Mouse (Mus musculus) midbrain, postnatal 0 days (tissue): Measurements from ENCODE around the gene Gsdma3. TPM values are rescaled to one million over a fixed set of nuclear protein-coding genes. Genes with fewer than 3 reads are reported as not detected.
A peak's percentile ranks its signal among the peaks of the same experiment; 100 is the strongest.
"Not testable (repeated sequence)": the region's sequence is repeated elsewhere in the genome, so short reads cannot be mapped to it uniquely, and the experiment has no call there.

Experiments
- ATAC-seq: fragments of 200-750 bp; cut with Nextera tagmentation; 2 replicates; pipeline ENCODE4 v1.8.0; 2017; ENCODE audit warnings: moderate number of reproducible peaks, mild to moderate bottlenecking, moderate TSS enrichment, moderate library complexity; ENCODE audit not compliant: low FRiP score
- DNase-seq: peaks from one replicate; pipeline ENCODE4 v3.0.0-alpha.2; 2015; ENCODE audit warnings: low spot score
- H3K27ac ChIP-seq: fragments of 300-500 bp; sonication (generic); 2 replicates; pipeline ENCODE4 v1.5.1; 2014; ENCODE audit warnings: low read depth, mild to moderate bottlenecking, low read length, mixed read lengths
- H3K27me3 ChIP-seq: fragments of 300-500 bp; sonication (generic); 2 replicates; pipeline ENCODE4 v1.6.1; 2014; ENCODE audit warnings: low read length, control low read depth, mixed read lengths; ENCODE audit not compliant: insufficient read depth
- H3K36me3 ChIP-seq: fragments of 300-500 bp; sonication (generic); 2 replicates; pipeline ENCODE4 v1.6.1; 2014; ENCODE audit warnings: low read length, control low read depth, mixed read lengths; ENCODE audit not compliant: insufficient read depth
- H3K4me1 ChIP-seq: fragments of 300-500 bp; sonication (generic); 2 replicates; pipeline ENCODE4 v1.6.1; 2014; ENCODE audit warnings: mild to moderate bottlenecking, control low read depth, antibody characterized with exemption, low read length, mixed read lengths; ENCODE audit not compliant: insufficient read depth
- H3K4me2 ChIP-seq: fragments of 300-500 bp; sonication (generic); 2 replicates; pipeline ENCODE4 v1.6.1; 2014; ENCODE audit warnings: low read depth, mild to moderate bottlenecking, low read length, mixed read lengths; ENCODE audit not compliant: poor library complexity, severe bottlenecking
- H3K4me3 ChIP-seq: fragments of 300-500 bp; sonication (generic); 2 replicates; pipeline ENCODE4 v1.5.1; 2014; ENCODE audit warnings: low read depth, mild to moderate bottlenecking, low read length, moderate library complexity
- H3K9ac ChIP-seq: fragments of 300-500 bp; sonication (generic); replicated peaks from 2 replicates; pipeline ENCODE4 v1.6.1; 2014; ENCODE audit warnings: mild to moderate bottlenecking, low read length, moderate library complexity, mixed read lengths; ENCODE audit not compliant: poor library complexity, severe bottlenecking
- H3K9me3 ChIP-seq: fragments of 300-500 bp; sonication (generic); 2 replicates; pipeline ENCODE4 v1.6.1; 2016; ENCODE audit warnings: low read length, control low read depth
- CTCF ChIP-seq: IDR thresholded peaks from 2 replicates; pipeline ENCODE4 v1.5.1; 2016; ENCODE audit warnings: antibody characterized with exemption, mild to moderate bottlenecking
- WGBS: fragments of 180-500 bp; shearing (Covaris S2); extraction: QIAGEN DNeasy Blood & Tissue Kit; methylation state at CpG from one replicate; pipeline ENCODE4 v1.1.7; 2014; 5-methylcytosine and 5-hydroxymethylcytosine counted together
- polyA plus RNA-seq: library from polyadenylated mRNA; unstranded; fragments of >200 nt; fragmentation: Nextera tagmentation; extraction: Ambion mirVana; gene quantifications from 2 replicates; pipeline ENCODE4 v1.2.1, GENCODE M21; 2015
- total RNA-seq: library from RNA; depleted of rRNA; stranded (reverse); fragments of >200 nt; gene quantifications from 2 replicates; pipeline ENCODE4 v1.2.3, GENCODE M21; 2014

The Gsdma3 gene
- total and polyA plus RNA-seq, 2 experiments from 2014 or later: not detected

DNA sequence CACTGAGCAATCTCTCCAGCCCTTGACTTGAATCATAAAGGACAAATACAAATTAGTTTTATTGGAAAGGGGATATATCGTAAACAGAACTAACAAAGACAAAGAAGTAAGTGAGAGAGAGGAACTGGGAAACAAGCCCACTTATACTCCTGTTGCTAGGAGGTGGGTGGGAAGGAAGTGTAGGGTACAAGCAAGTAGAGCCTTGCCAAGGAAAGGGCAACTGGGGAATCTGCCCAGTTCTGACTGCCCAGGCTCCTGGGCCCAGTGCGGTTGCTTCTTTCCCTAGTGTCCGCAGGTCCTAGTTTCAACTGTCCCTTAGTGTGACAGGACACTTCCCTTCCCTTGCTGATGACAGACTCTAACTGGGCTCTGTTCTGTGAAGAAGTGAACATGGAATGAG lies 2.5 kb downstream of the Gsdma3 start:
- ATAC-seq (no peak), DNase-seq (peak; percentile 66)
- no peak overlapping the region for H3K4me3 ChIP-seq
- H3K4me1 ChIP-seq: no peaks in the 10 kb centered on the region
- no peaks in the 10 kb centered on the region for H3K27me3 ChIP-seq
- H3K27ac ChIP-seq: no peak overlapping the region
- no peaks in the 10 kb centered on the region for H3K9me3 ChIP-seq
- no peaks in the 10 kb centered on the region for H3K36me3 ChIP-seq
- no peak overlapping the region for H3K4me2 ChIP-seq
- 85% methylated on average over 3 of the region's 3 CpGs for WGBS
- no peak overlapping the region for H3K9ac ChIP-seq
- TF ChIP-seq CTCF: no peak

DNA sequence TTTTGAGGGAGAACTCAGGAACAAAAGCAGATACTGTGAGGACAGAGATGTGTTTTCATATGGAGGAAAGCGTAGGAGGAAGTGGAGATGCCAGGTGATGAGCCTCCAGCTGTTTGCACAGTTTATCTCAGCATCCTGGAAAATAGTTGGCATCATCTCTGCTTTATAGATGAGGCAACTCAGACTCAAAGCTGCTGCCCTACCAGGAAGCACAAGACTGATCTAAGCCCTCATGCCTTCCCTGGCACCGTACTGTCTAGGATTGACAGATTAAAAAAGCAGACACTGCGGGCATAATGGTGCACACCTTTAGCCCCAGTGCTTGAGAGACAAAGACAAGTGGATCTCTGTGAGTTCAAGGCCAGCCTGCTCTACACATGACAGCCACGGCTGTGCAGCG lies 4.5 kb downstream of the Gsdma3 start:
- H3K4me3 ChIP-seq: no peak overlapping the region
- no peak overlapping the region for H3K9ac ChIP-seq
- TF ChIP-seq CTCF: no peak
- WGBS: 88% methylated on average over 5 of the region's 5 CpGs
- no peak overlapping the region for H3K4me2 ChIP-seq
- ATAC-seq: no peak
- H3K4me1 ChIP-seq: no peaks in the 10 kb centered on the region
- no peak overlapping the region for H3K27ac ChIP-seq
- DNase-seq: no peak
- no peaks in the 10 kb centered on the region for H3K36me3 ChIP-seq
- no peaks in the 10 kb centered on the region for H3K27me3 ChIP-seq
- H3K9me3 ChIP-seq: no peaks in the 10 kb centered on the region

DNA sequence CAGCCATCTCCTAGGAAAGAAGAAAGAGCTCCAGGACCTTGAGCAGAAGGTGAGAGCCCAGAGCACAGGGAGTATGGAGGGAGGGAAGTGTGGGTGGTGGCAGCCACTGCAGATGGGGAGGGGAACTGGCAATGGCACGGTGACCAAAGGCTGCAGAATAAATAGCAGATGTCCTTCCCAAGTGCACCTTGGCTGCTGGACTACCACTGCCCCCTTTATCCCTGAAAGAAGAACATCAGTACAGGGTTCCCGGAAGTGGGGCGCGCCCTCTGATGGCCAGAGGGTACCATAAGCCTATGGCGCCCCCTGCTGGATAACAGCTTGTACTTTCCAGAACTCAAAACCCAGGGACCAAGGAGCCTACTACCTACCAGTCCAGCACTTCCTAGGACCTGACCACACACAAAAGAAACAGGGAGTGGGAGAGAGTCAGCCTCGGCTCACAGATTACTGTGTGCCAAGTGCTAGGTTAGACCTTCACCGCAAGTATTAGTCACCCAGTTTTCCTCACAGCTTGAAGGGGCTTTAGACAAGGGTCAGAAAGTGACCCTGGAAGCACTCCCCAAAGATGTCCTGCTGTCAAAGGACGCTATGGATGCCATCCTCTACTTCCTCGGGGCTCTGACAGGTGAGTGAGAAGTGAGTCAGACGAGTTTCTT lies 9.3 kb downstream of the Gsdma3 start:
- H3K36me3 ChIP-seq, H3K4me2 ChIP-seq, H3K27me3 ChIP-seq, H3K27ac ChIP-seq, ATAC-seq, H3K9ac ChIP-seq, H3K9me3 ChIP-seq, H3K4me1 ChIP-seq, H3K4me3 ChIP-seq: not testable (repeated sequence)
- DNase-seq: peak; percentile 3
- TF ChIP-seq CTCF: peak; percentile 35
- 33% methylated on average over 10 of the region's 10 CpGs for WGBS

DNA sequence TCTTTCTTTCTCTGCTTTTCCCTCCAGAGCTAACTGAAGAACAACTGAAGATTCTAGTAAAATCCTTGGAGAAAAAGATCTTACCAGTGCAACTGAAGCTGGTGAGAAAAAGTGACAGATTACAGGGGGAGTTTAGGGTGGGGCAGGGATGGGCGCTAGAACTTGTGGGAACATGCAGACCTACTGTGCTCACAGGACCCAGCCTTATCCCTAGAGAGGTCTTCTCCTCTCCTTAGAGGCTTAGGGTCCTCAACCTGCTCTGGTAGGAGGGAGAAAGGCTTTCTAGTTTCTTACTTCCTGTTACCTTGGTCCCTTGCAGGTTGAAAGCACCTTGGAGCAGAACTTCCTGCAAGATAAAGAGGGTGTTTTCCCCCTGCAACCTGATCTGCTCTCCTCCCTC lies 11.3 kb downstream of the Gsdma3 start:
- H3K9ac ChIP-seq: no peak overlapping the region
- 76% methylated on average over 1 of the region's 1 CpGs for WGBS
- H3K4me1 ChIP-seq: no peaks in the 10 kb centered on the region
- no peak for DNase-seq
- H3K27me3 ChIP-seq: no peaks in the 10 kb centered on the region
- no peak for ATAC-seq
- H3K36me3 ChIP-seq: no peaks in the 10 kb centered on the region
- TF ChIP-seq CTCF: no peak
- no peak overlapping the region for H3K27ac ChIP-seq
- H3K9me3 ChIP-seq: no peaks in the 10 kb centered on the region
- H3K4me3 ChIP-seq: no peak overlapping the region
- no peak overlapping the region for H3K4me2 ChIP-seq

DNA sequence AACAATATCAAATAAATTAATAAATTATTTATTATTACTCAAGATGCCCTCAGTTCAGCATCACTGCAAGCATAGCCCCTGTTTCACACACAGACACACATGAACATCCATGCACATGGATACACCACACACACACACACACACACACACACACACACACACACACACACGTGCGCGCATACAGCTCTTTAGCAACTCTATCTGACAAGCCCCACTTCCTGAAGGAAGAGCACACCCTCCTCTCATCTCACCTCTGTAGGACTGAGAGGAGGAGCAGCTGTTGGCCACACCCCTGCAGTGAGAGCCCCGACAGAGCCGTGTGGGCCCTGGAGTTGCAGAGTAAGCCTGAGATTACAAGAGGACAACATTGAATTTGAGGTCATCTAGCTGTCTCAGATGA lies 13.9 kb downstream of the Gsdma3 start:
- Histone ChIP-seq H3K27ac (no peak overlapping the region), H3K9me3 (no peaks in the 10 kb centered on the region), H3K27me3 (no peaks in the 10 kb centered on the region), H3K9ac (no peak overlapping the region), H3K4me2 (no peak overlapping the region), H3K4me3 (no peak overlapping the region), H3K36me3 (no peaks in the 10 kb centered on the region), H3K4me1 (no peaks in the 10 kb centered on the region)
- WGBS: 52% methylated on average over 5 of the region's 5 CpGs
- TF ChIP-seq CTCF: no peak
- ATAC-seq: no peak
- no peak for DNase-seq

DNA sequence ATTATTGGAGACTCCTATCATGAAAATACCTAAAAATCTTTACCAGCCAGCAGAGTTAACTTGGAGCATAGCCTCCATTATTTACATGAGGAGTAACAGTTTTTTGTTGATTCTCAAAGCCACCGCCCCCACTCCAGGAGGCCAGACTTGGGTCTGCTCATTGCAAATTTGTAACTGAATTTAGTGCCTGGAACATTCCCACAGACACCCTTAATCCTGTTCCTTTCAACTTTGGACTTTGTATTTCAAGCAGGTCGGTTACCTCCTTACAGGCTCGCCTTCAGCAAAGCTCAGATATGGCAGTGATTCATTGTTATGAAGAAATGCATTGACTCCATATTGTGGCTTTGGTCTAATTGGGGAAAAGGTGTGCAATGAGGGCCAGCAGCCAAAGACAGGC lies 18.6 kb downstream of the Gsdma3 start:
- no peak overlapping the region for H3K9ac ChIP-seq
- no peak for TF ChIP-seq CTCF
- DNase-seq (no peak), ATAC-seq (no peak)
- WGBS: 76% methylated on average over 3 of the region's 3 CpGs
- no peaks in the 10 kb centered on the region for H3K4me1 ChIP-seq
- no peaks in the 10 kb centered on the region for H3K27me3 ChIP-seq
- no peak overlapping the region for H3K4me3 ChIP-seq
- H3K9me3 ChIP-seq: no peaks in the 10 kb centered on the region
- H3K27ac ChIP-seq: no peak overlapping the region
- no peaks in the 10 kb centered on the region for H3K36me3 ChIP-seq
- H3K4me2 ChIP-seq: no peak overlapping the region
